In genomic region chr8:56622470-56623024, GRCm38 (mm10) we compare ENCODE assay signal across 8 mouse cellular contexts.
A peak's percentile ranks its signal among the peaks of the same experiment; 100 is the strongest.
DNase-seq lines count a peak whose midpoint lies in the region; ATAC-seq lines count a peak whose summit lies in the region.

No protein-coding gene starts in this region.

- intact Hi-C loops in left cerebral cortex, postnatal 10 days (cut with DNase I): loop anchor here (5.0 kb wide), 1 partner anchor 705 kb away; no protein-coding TSS in a partner anchor

- no peak overlapping the region for H3K27ac ChIP-seq in embryonic facial prominence, embryonic 13.5 days
- H3K27ac ChIP-seq in intestine, embryonic 16.5 days (ENCODE audit: low read length): no peak overlapping the region
- H3K27ac ChIP-seq in neural tube, embryonic 14.5 days (ENCODE audit: low read depth, low read length): no peak overlapping the region

- no peak for ATAC-seq in embryonic facial prominence, embryonic 13.5 days (ENCODE audit: insufficient number of reproducible peaks, insufficient read depth, low FRiP score, low TSS enrichment, low read depth)
- peak; percentile 86 for ATAC-seq in intestine, embryonic 16.5 days
- ATAC-seq in neural tube, embryonic 14.5 days (ENCODE audit: low read depth): peak; percentile 66

- WGBS in embryonic facial prominence, embryonic 13.5 days: 2% methylated on average over 18 of the region's 18 CpGs
- WGBS in intestine, embryonic 16.5 days: 8% methylated on average over 18 of the region's 18 CpGs
- under 1% methylated on average over 18 of the region's 18 CpGs for WGBS in neural tube, embryonic 14.5 days

- H3K27me3 ChIP-seq in embryonic facial prominence, embryonic 13.5 days: peaks cover 72% of the 10 kb centered on the region
- H3K27me3 ChIP-seq in intestine, embryonic 16.5 days (replicated peaks; ENCODE audit: control insufficient read depth, insufficient read depth, low read length): peaks cover 6% of the 10 kb centered on the region; the same call in 1 of the 2 replicates
- peaks cover 18% of the 10 kb centered on the region; the same call in 1 of the 2 replicates for H3K27me3 ChIP-seq in neural tube, embryonic 14.5 days (ENCODE audit: control insufficient read depth, insufficient read depth, low read length)

- H3K9ac ChIP-seq in embryonic facial prominence, embryonic 13.5 days: peak overlapping the region; percentile 41; the same call in 1 of the 2 replicates
- peak overlapping the region; percentile 37 for H3K9ac ChIP-seq in intestine, embryonic 16.5 days (ENCODE audit: low read depth, low read length)
- H3K9ac ChIP-seq in neural tube, embryonic 14.5 days (replicated peaks; ENCODE audit: low read depth, low read length): no peak overlapping the region

- H3K4me1 ChIP-seq in embryonic facial prominence, embryonic 13.5 days: peaks cover 16% of the 10 kb centered on the region
- H3K4me1 ChIP-seq in intestine, embryonic 16.5 days (ENCODE audit: control insufficient read depth, insufficient read depth, low read length): peaks cover 18% of the 10 kb centered on the region
- H3K4me1 ChIP-seq in neural tube, embryonic 14.5 days (ENCODE audit: control insufficient read depth, insufficient read depth, low read length): peaks cover 7% of the 10 kb centered on the region; the same call in 1 of the 2 replicates

- peak; percentile 8 to 12 for DNase-seq in kidney, postnatal 4 days
- DNase-seq in kidney, adult 18-20 months: no peak
- DNase-seq in left cerebral cortex, postnatal 10 days (ENCODE audit: extremely low spot score in 1 of 2, low spot score in 2 of 2): no peak
- DNase-seq in gastrocnemius, adult 8-10 months (ENCODE audit: low spot score in 2 of 2): no peak
- DNase-seq in right cerebral cortex, adult 18-20 months: no peak

- H3K4me3 ChIP-seq in embryonic facial prominence, embryonic 13.5 days: peak overlapping the region; percentile 27
- H3K4me3 ChIP-seq in intestine, embryonic 16.5 days (ENCODE audit: low read length): peak overlapping the region; percentile 26
- no peak overlapping the region for H3K4me3 ChIP-seq in neural tube, embryonic 14.5 days (ENCODE audit: low read depth, low read length)

- H3K9me3 ChIP-seq in embryonic facial prominence, embryonic 13.5 days: no peaks in the 10 kb centered on the region
- no peaks in the 10 kb centered on the region for H3K9me3 ChIP-seq in intestine, embryonic 16.5 days (ENCODE audit: control insufficient read depth, low read length)
- no peaks in the 10 kb centered on the region for H3K9me3 ChIP-seq in neural tube, embryonic 14.5 days (ENCODE audit: control insufficient read depth, low read length)

- H3K4me2 ChIP-seq in embryonic facial prominence, embryonic 13.5 days: peak overlapping the region; percentile 50
- H3K4me2 ChIP-seq in intestine, embryonic 16.5 days (ENCODE audit: low read depth, low read length): peak overlapping the region; percentile 51
- peak overlapping the region; percentile 33 for H3K4me2 ChIP-seq in neural tube, embryonic 14.5 days (ENCODE audit: low read depth, low read length)

- H3K36me3 ChIP-seq in embryonic facial prominence, embryonic 13.5 days: no peaks in the 10 kb centered on the region
- H3K36me3 ChIP-seq in intestine, embryonic 16.5 days (ENCODE audit: control insufficient read depth, insufficient read depth, low read length): no peaks in the 10 kb centered on the region
- no peaks in the 10 kb centered on the region for H3K36me3 ChIP-seq in neural tube, embryonic 14.5 days (ENCODE audit: control insufficient read depth, insufficient read depth, low read length)

Comparison
In these comparisons a context has a peak if more than half of its experiments do, and no peak if none do; other contexts are left out.
1. DNase-seq: peak in kidney, postnatal 4 days (2 of 2); none in kidney, adult 18-20 months (single experiment), left cerebral cortex, postnatal 10 days (0 of 2), gastrocnemius, adult 8-10 months (0 of 2) and right cerebral cortex, adult 18-20 months (single experiment).
2. Peak in every context shown above with its lines, with median percentiles within 50 percentile points of each other: H3K4me2 ChIP-seq.